ENCODE assay signal across 8 mouse cellular contexts in the genomic region with DNA sequence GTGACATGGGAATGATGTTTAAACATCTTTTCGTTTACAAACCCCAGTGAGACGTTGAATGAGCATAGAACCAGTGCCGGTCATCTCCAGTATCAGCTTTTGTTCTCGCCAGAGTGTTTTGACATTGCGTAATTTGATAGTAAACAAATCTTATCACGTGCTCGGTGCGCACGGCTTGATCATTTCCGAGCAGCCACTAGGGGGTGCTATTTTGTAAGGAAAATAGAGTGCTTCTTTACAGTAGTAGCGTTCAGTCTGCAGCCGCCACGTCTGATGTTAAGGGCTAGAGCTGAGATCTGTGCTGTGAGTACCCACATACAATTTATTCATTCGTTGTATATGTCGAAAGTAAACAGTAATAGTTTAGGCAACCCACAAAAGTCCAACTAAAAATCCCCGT.
A peak's percentile ranks its signal among the peaks of the same experiment; 100 is the strongest.
DNase-seq lines count a peak whose midpoint lies in the region; ATAC-seq and TF ChIP-seq lines count a peak whose summit lies in the region.

No protein-coding gene starts in this region.

- no peak overlapping the region for H3K27ac ChIP-seq in forebrain, embryonic 15.5 days (replicated peaks)
- no peak overlapping the region for H3K27ac ChIP-seq in liver, embryonic 11.5 days (ENCODE audit: low read depth, low read length)
- no peak overlapping the region for H3K27ac ChIP-seq in neural tube, embryonic 12.5 days
- H3K27ac ChIP-seq in testis, adult 2 months (ENCODE audit: control insufficient read depth, insufficient read depth, low read depth, low read length): no peak overlapping the region

- no peaks in the 10 kb centered on the region for H3K9me3 ChIP-seq in E14TG2a.4 (ENCODE audit: low read length)
- H3K9me3 ChIP-seq in forebrain, embryonic 15.5 days: no peaks in the 10 kb centered on the region
- no peaks in the 10 kb centered on the region for H3K9me3 ChIP-seq in liver, embryonic 11.5 days (ENCODE audit: control insufficient read depth, low read length)
- H3K9me3 ChIP-seq in neural tube, embryonic 12.5 days: no peaks in the 10 kb centered on the region

- no peak for TF ChIP-seq POLR2A in testis, adult 2 months (IDR thresholded peaks at IDR 0.05; ENCODE audit: control insufficient read depth, low read depth, low read length)

- H3K4me3 ChIP-seq in E14TG2a.4 (replicated peaks; ENCODE audit: low read length): no peak overlapping the region
- no peak overlapping the region for H3K4me3 ChIP-seq in forebrain, embryonic 15.5 days
- no peak overlapping the region for H3K4me3 ChIP-seq in liver, embryonic 11.5 days (ENCODE audit: low read depth, low read length)
- no peak overlapping the region for H3K4me3 ChIP-seq in neural tube, embryonic 12.5 days
- H3K4me3 ChIP-seq in testis, adult 2 months (ENCODE audit: control insufficient read depth, low read depth, low read length): no peak overlapping the region

- no peak overlapping the region for H3K9ac ChIP-seq in forebrain, embryonic 15.5 days (replicated peaks)
- no peak overlapping the region for H3K9ac ChIP-seq in liver, embryonic 11.5 days (ENCODE audit: low read depth, low read length)
- H3K9ac ChIP-seq in neural tube, embryonic 12.5 days: no peak overlapping the region

- 3% methylated on average over 16 of the region's 16 CpGs for WGBS in forebrain, embryonic 15.5 days
- 5% methylated on average over 16 of the region's 16 CpGs for WGBS in liver, embryonic 11.5 days
- WGBS in neural tube, embryonic 12.5 days: 4% methylated on average over 16 of the region's 16 CpGs

- peak; percentile 73 to 87 for DNase-seq in heart, postnatal 10 days
- peak; percentile 75 to 87 for DNase-seq in kidney, postnatal 25 days
- DNase-seq in liver, embryonic 11.5 days (ENCODE audit: low spot score): peak; percentile 53

- H3K4me1 ChIP-seq in E14TG2a.4 (replicated peaks; ENCODE audit: low read depth, low read length): no peaks in the 10 kb centered on the region
- H3K4me1 ChIP-seq in forebrain, embryonic 15.5 days: no peaks in the 10 kb centered on the region
- H3K4me1 ChIP-seq in liver, embryonic 11.5 days (replicated peaks; ENCODE audit: control insufficient read depth, insufficient read depth, low read length): no peaks in the 10 kb centered on the region
- H3K4me1 ChIP-seq in neural tube, embryonic 12.5 days: no peaks in the 10 kb centered on the region
- H3K4me1 ChIP-seq in testis, adult 2 months (ENCODE audit: control insufficient read depth, insufficient read depth, low read length): no peaks in the 10 kb centered on the region

- peak overlapping the region; percentile 33 for H3K4me2 ChIP-seq in forebrain, embryonic 15.5 days (replicated peaks)
- peak overlapping the region; percentile 32; the same call in 1 of the 2 replicates for H3K4me2 ChIP-seq in liver, embryonic 11.5 days
- H3K4me2 ChIP-seq in neural tube, embryonic 12.5 days (replicated peaks): peak overlapping the region; percentile 50

- ATAC-seq in cerebellum, adult (ENCODE audit: insufficient number of reproducible peaks, low FRiP score, low TSS enrichment): peak; percentile 75; the same call in 1 of the 2 replicates
- ATAC-seq in forebrain, embryonic 15.5 days (replicated peaks): peak; percentile 95
- ATAC-seq in liver, embryonic 11.5 days (replicated peaks; ENCODE audit: low FRiP score): peak; percentile 61; the same call in 1 of the 2 replicates
- peak; percentile 85 for ATAC-seq in neural tube, embryonic 12.5 days (ENCODE audit: low FRiP score, low read depth)

- intact Hi-C loops in heart, postnatal 10 days (cut with DNase I): loop anchor here (1.0 to 5.0 kb wide), 2 partner anchors 485 to 665 kb away; no protein-coding TSS in a partner anchor

- H3K36me3 ChIP-seq in E14TG2a.4 (ENCODE audit: insufficient read depth, low read length): no peaks in the 10 kb centered on the region
- H3K36me3 ChIP-seq in forebrain, embryonic 15.5 days: no peaks in the 10 kb centered on the region
- no peaks in the 10 kb centered on the region for H3K36me3 ChIP-seq in liver, embryonic 11.5 days (ENCODE audit: control insufficient read depth, insufficient read depth, low read length)
- H3K36me3 ChIP-seq in neural tube, embryonic 12.5 days: no peaks in the 10 kb centered on the region
- H3K36me3 ChIP-seq in testis, adult 2 months (ENCODE audit: control insufficient read depth, insufficient read depth, low read length): no peaks in the 10 kb centered on the region

- peak; percentile 55 for TF ChIP-seq CTCF in E14TG2a.4 (conservative IDR thresholded peaks at IDR 0.05; ENCODE audit: low read length)
- peak; percentile 70; the same call in 1 of the 2 replicates for TF ChIP-seq CTCF in testis, adult 2 months (IDR thresholded peaks at IDR 0.05; ENCODE audit: control insufficient read depth, insufficient read depth, insufficient replicate concordance, low read depth, low read length)

- H3K27me3 ChIP-seq in E14TG2a.4 (ENCODE audit: insufficient read depth, low read length): peaks cover 10% of the 10 kb centered on the region; the same call in 1 of the 2 replicates
- H3K27me3 ChIP-seq in forebrain, embryonic 15.5 days: no peaks in the 10 kb centered on the region
- H3K27me3 ChIP-seq in liver, embryonic 11.5 days (replicated peaks; ENCODE audit: control insufficient read depth, insufficient read depth, low read length): no peaks in the 10 kb centered on the region
- no peaks in the 10 kb centered on the region for H3K27me3 ChIP-seq in neural tube, embryonic 12.5 days (replicated peaks)
- no peaks in the 10 kb centered on the region for H3K27me3 ChIP-seq in testis, adult 2 months (ENCODE audit: control insufficient read depth, insufficient read depth, low read length)
